Mouse (Mus musculus) testis, adult 2 months (tissue): ENCODE measurements around the gene Nt5c2.

Source experiments
- CTCF ChIP-seq: fragments of 200-500 bp; IDR thresholded peaks from 2 replicates; pipeline ENCODE4 v1.5.1; 2012; ENCODE audit warnings: low read depth, mild to moderate bottlenecking, inconsistent platforms, low read length, moderate library complexity; ENCODE audit not compliant: control insufficient read depth, insufficient read depth, insufficient replicate concordance
- POLR2A ChIP-seq: fragments of 200-500 bp; IDR thresholded peaks from 2 replicates; pipeline ENCODE4 v1.6.1; 2012; ENCODE audit warnings: low read depth, mild to moderate bottlenecking, inconsistent platforms, low read length, moderate library complexity; ENCODE audit not compliant: control insufficient read depth

GRCm38 (mm10) chr19:46911492-46911891 is 103.5 kb downstream of the Nt5c2 start:
- TF ChIP-seq POLR2A (no peak), CTCF (no peak)
